Mouse (Mus musculus): ENCODE data around the gene Kcnt1. TPM values are rescaled to one million over a fixed set of nuclear protein-coding genes. Genes with fewer than 3 reads are reported as not detected.

The Kcnt1 gene
- polyA plus RNA-seq, 1 experiment from 2014 or later: 10.1 TPM

DNA sequence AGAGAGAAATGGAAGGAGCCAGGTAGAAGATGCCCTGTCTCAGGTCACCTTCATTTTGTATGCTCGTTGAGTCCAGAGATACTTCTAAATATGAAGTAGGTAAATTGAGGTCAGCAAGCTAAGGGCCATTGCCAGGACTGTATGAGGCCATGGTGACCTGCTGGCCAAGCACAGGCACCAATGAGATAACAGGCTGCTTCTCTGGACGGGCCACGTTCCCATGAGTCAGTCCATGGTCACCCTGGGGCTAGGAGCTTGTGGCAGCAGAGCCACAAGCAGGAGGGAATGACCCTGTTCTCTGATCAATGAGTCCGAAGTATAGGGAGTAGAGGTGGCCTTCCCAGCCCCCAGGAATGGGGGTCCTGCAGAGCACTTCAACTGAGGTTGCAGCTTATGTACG is 51.3 kb downstream of the Kcnt1 start:
- ATAC-seq (ENCODE audit: low FRiP score, low TSS enrichment) (no peak), DNase-seq (no peak)
- Histone ChIP-seq H3K36me3 (ENCODE audit: control insufficient read depth, insufficient read depth, low read length) (no peaks in the 10 kb centered on the region), H3K4me2 (ENCODE audit: low read length) (no peak overlapping the region), H3K9me3 (ENCODE audit: control insufficient read depth, low read length) (no peaks in the 10 kb centered on the region), H3K4me3 (replicated peaks; ENCODE audit: low read depth, low read length) (no peak overlapping the region), H3K27ac (replicated peaks; ENCODE audit: low read depth, low read length) (no peak overlapping the region), H3K9ac (replicated peaks; ENCODE audit: low read length) (no peak overlapping the region), H3K4me1 (ENCODE audit: control insufficient read depth, insufficient read depth, low read length) (no peaks in the 10 kb centered on the region), H3K27me3 (ENCODE audit: control insufficient read depth, insufficient read depth, low read length) (no peaks in the 10 kb centered on the region)
- 87% methylated on average over 5 of the region's 5 CpGs for WGBS

DNA sequence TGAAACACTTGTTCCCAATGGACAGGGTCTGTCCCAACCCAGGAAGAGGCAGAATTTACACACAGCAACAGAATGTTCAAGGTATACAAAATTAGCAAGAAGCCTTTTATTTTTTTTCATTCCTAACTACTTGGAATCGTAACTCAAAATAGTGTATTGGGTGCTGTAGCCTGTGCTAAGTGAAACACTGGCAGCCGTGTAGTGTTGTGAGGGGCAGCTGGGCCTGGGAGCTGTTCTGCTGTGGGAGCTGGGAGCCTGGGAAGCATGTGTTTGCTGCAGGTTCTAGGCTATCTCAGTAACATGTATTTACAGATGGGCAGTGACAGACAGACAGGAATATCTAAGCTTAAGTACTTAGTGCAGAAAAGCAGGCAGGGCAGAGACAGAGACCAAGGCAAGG is 54.9 kb downstream of the Kcnt1 start:
- Histone ChIP-seq H3K9me3 (ENCODE audit: control insufficient read depth, low read length) (no peaks in the 10 kb centered on the region), H3K4me3 (replicated peaks; ENCODE audit: low read depth, low read length) (no peak overlapping the region), H3K27ac (replicated peaks; ENCODE audit: low read depth, low read length) (no peak overlapping the region), H3K4me2 (ENCODE audit: low read length) (no peak overlapping the region), H3K36me3 (ENCODE audit: control insufficient read depth, insufficient read depth, low read length) (0 out of 2 replicates have a peak, but pooled peaks cover 4% of the 10 kb centered on the region), H3K9ac (replicated peaks; ENCODE audit: low read length) (no peak overlapping the region), H3K27me3 (ENCODE audit: control insufficient read depth, insufficient read depth, low read length) (no peaks in the 10 kb centered on the region), H3K4me1 (ENCODE audit: control insufficient read depth, insufficient read depth, low read length) (no peaks in the 10 kb centered on the region)
- ATAC-seq (ENCODE audit: low FRiP score, low TSS enrichment): no peak
- WGBS: 90% methylated on average over 2 of the region's 2 CpGs
- DNase-seq: no peak

DNA sequence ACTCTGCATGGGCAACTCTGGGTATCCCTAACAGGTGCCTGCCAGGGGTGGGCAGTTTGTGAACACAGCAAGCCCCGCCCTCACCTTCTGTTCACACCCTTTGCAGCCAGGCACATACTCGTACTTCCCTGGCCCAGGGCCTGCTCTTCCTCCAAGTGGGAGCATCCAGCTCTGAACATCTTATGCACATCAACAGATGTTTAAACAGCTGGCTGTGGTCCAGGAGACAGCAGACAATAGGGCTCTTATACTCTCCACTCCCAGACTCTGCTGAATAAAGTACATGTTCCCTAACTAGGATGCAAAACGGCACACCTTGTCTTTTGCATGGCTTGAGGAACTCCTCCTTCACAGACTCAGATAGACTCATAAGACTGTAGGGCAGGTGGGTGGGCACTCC is 56.4 kb downstream of the Kcnt1 start:
- H3K4me1 ChIP-seq (ENCODE audit: control insufficient read depth, insufficient read depth, low read length): no peaks in the 10 kb centered on the region
- no peaks in the 10 kb centered on the region for H3K27me3 ChIP-seq (ENCODE audit: control insufficient read depth, insufficient read depth, low read length)
- H3K36me3 ChIP-seq (ENCODE audit: control insufficient read depth, insufficient read depth, low read length): peaks cover 17% of the 10 kb centered on the region
- ATAC-seq (ENCODE audit: low FRiP score, low TSS enrichment) (no peak), DNase-seq (peak; percentile 18)
- no peaks in the 10 kb centered on the region for H3K9me3 ChIP-seq (ENCODE audit: control insufficient read depth, low read length)
- no peak overlapping the region for H3K4me2 ChIP-seq (ENCODE audit: low read length)
- no peak overlapping the region for H3K27ac ChIP-seq (replicated peaks; ENCODE audit: low read depth, low read length)
- no peak overlapping the region for H3K4me3 ChIP-seq (replicated peaks; ENCODE audit: low read depth, low read length)
- 63% methylated on average over 3 of the region's 3 CpGs for WGBS
- no peak overlapping the region for H3K9ac ChIP-seq (replicated peaks; ENCODE audit: low read length)

- Histone ChIP-seq H3K9ac (replicated peaks; ENCODE audit: low read length) (no peak overlapping the region), H3K4me2 (ENCODE audit: low read length) (no peak overlapping the region), H3K27me3 (ENCODE audit: control insufficient read depth, insufficient read depth, low read length) (no peaks in the 10 kb centered on the region), H3K36me3 (ENCODE audit: control insufficient read depth, insufficient read depth, low read length) (peaks cover 45% of the 10 kb centered on the region), H3K9me3 (ENCODE audit: control insufficient read depth, low read length) (no peaks in the 10 kb centered on the region), H3K27ac (replicated peaks; ENCODE audit: low read depth, low read length) (no peak overlapping the region), H3K4me1 (ENCODE audit: control insufficient read depth, insufficient read depth, low read length) (no peaks in the 10 kb centered on the region), H3K4me3 (replicated peaks; ENCODE audit: low read depth, low read length) (no peak overlapping the region)
- no peak for ATAC-seq (ENCODE audit: low FRiP score, low TSS enrichment)
- WGBS: 71% methylated on average over 2 of the region's 2 CpGs
- DNase-seq: no peak
These were observed 60.3 kb downstream of the Kcnt1 start for GRCm38 (mm10) chr2:25923799-25924198.

DNA sequence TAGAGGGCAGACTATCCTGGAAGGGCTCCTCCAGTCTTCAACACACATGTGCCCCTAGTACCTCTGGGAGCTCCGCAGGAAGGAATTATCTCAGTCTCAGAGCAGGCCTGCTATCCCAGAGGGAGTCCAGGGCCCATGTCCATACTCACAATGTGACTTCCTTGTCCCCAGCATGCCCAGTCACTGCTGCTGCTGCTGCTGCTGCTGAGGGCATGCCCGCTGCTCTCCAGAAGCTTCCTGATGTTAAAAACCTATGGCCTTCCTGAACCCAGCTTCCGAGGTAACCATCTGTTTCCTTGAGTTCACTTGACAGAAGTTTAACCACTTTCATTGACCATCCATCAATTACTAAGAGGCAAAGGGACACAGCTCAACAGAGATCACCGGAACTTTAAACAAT is 61.4 kb downstream of the Kcnt1 start:
- 93% methylated on average over 4 of the region's 4 CpGs for WGBS
- Histone ChIP-seq H3K4me2 (ENCODE audit: low read length) (no peak overlapping the region), H3K36me3 (ENCODE audit: control insufficient read depth, insufficient read depth, low read length) (peaks cover 54% of the 10 kb centered on the region), H3K4me3 (replicated peaks; ENCODE audit: low read depth, low read length) (no peak overlapping the region), H3K27ac (replicated peaks; ENCODE audit: low read depth, low read length) (no peak overlapping the region), H3K4me1 (ENCODE audit: control insufficient read depth, insufficient read depth, low read length) (no peaks in the 10 kb centered on the region), H3K9me3 (ENCODE audit: control insufficient read depth, low read length) (no peaks in the 10 kb centered on the region), H3K27me3 (ENCODE audit: control insufficient read depth, insufficient read depth, low read length) (no peaks in the 10 kb centered on the region), H3K9ac (replicated peaks; ENCODE audit: low read length) (no peak overlapping the region)
- ATAC-seq (ENCODE audit: low FRiP score, low TSS enrichment): no peak
- DNase-seq: no peak

DNA sequence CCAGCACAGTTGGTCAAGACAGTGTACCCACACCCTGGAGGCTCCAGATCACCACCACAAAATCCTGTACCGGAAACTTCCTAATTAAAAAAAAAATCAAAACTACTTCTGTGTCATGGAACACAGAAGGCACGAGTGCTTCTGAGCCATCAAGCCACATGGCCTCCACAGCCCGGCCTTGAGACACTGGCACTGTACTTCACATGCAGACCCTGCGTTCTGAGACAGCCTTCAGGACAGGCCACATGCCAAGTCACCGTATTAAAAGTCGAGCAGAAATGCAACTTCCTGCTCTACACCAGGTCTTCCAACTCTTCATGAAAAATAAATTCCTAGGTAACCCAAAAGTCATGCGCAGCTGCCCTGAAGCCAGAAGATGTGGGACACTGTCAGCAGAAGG is 64.3 kb downstream of the Kcnt1 start:
- DNase-seq (no peak), ATAC-seq (ENCODE audit: low FRiP score, low TSS enrichment) (no peak)
- no peak overlapping the region for H3K27ac ChIP-seq (replicated peaks; ENCODE audit: low read depth, low read length)
- H3K9ac ChIP-seq (replicated peaks; ENCODE audit: low read length): no peak overlapping the region
- H3K4me2 ChIP-seq (ENCODE audit: low read length): no peak overlapping the region
- no peaks in the 10 kb centered on the region for H3K27me3 ChIP-seq (ENCODE audit: control insufficient read depth, insufficient read depth, low read length)
- peaks cover 76% of the 10 kb centered on the region for H3K36me3 ChIP-seq (ENCODE audit: control insufficient read depth, insufficient read depth, low read length)
- no peaks in the 10 kb centered on the region for H3K4me1 ChIP-seq (ENCODE audit: control insufficient read depth, insufficient read depth, low read length)
- H3K9me3 ChIP-seq (ENCODE audit: control insufficient read depth, low read length): no peaks in the 10 kb centered on the region
- no peak overlapping the region for H3K4me3 ChIP-seq (replicated peaks; ENCODE audit: low read depth, low read length)
- WGBS: 94% methylated on average over 7 of the region's 7 CpGs

DNA sequence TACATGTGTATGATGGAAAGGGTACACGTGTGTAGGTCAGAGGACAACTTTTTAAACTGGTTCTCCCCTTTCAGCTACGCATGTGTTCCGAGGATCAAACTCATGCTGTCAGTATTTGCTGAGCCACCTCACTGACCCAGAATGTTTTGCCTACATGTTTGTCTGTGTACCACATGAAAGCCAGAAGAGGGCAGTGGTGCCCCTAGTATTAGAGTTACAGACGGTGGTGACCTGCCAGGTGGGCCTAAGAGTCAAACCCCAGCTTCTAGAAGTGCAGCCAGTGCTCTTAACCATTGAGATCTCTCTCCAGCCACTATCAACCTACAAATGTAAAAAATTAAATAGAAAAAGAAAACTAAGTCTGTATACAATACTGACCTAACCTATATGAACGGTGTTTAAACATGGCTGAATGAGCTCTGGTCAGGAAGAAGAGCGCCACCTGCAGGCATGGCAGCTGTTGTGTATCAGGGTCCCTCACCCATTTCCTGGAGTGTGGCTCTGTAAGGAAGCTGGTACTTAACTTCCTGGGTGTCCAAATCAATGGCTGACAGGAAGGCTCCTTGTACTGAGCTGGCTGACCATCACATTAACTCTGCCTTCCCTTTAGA is 67.8 kb downstream of the Kcnt1 start:
- DNase-seq: peak; percentile 54
- H3K9me3 ChIP-seq (ENCODE audit: control insufficient read depth, low read length): no peaks in the 10 kb centered on the region
- no peak overlapping the region for H3K4me3 ChIP-seq (replicated peaks; ENCODE audit: low read depth, low read length)
- peaks cover 94% of the 10 kb centered on the region for H3K36me3 ChIP-seq (ENCODE audit: control insufficient read depth, insufficient read depth, low read length)
- no peak overlapping the region for H3K27ac ChIP-seq (replicated peaks; ENCODE audit: low read depth, low read length)
- no peak overlapping the region for H3K9ac ChIP-seq (replicated peaks; ENCODE audit: low read length)
- no peaks in the 10 kb centered on the region for H3K4me1 ChIP-seq (ENCODE audit: control insufficient read depth, insufficient read depth, low read length)
- no peak for ATAC-seq (ENCODE audit: low FRiP score, low TSS enrichment)
- 85% methylated on average over 6 of the region's 6 CpGs for WGBS
- no peaks in the 10 kb centered on the region for H3K27me3 ChIP-seq (ENCODE audit: control insufficient read depth, insufficient read depth, low read length)
- no peak overlapping the region for H3K4me2 ChIP-seq (ENCODE audit: low read length)

GRCm38 (mm10) chr2:25940503-25940902 is 77.0 kb downstream of the Kcnt1 start:
- no peak for DNase-seq
- Histone ChIP-seq H3K27ac (replicated peaks; ENCODE audit: low read depth, low read length) (no peak overlapping the region), H3K4me1 (ENCODE audit: control insufficient read depth, insufficient read depth, low read length) (no peaks in the 10 kb centered on the region), H3K4me3 (replicated peaks; ENCODE audit: low read depth, low read length) (no peak overlapping the region), H3K9me3 (ENCODE audit: control insufficient read depth, low read length) (no peaks in the 10 kb centered on the region), H3K36me3 (ENCODE audit: control insufficient read depth, insufficient read depth, low read length) (peaks cover 90% of the 10 kb centered on the region), H3K9ac (replicated peaks; ENCODE audit: low read length) (no peak overlapping the region), H3K27me3 (ENCODE audit: control insufficient read depth, insufficient read depth, low read length) (no peaks in the 10 kb centered on the region), H3K4me2 (ENCODE audit: low read length) (no peak overlapping the region)
- WGBS: 94% methylated on average over 6 of the region's 6 CpGs
- no peak for ATAC-seq (ENCODE audit: low FRiP score, low TSS enrichment)

GRCm38 (mm10) chr2:25943822-25944221 is 80.3 kb downstream of the Kcnt1 start:
- 83% methylated on average over 2 of the region's 2 CpGs for WGBS
- DNase-seq (no peak), ATAC-seq (ENCODE audit: low FRiP score, low TSS enrichment) (no peak)
- no peak overlapping the region for H3K4me2 ChIP-seq (ENCODE audit: low read length)
- no peak overlapping the region for H3K4me3 ChIP-seq (replicated peaks; ENCODE audit: low read depth, low read length)
- H3K4me1 ChIP-seq (ENCODE audit: control insufficient read depth, insufficient read depth, low read length): no peaks in the 10 kb centered on the region
- no peak overlapping the region for H3K9ac ChIP-seq (replicated peaks; ENCODE audit: low read length)
- peaks cover 79% of the 10 kb centered on the region for H3K36me3 ChIP-seq (ENCODE audit: control insufficient read depth, insufficient read depth, low read length)
- no peaks in the 10 kb centered on the region for H3K27me3 ChIP-seq (ENCODE audit: control insufficient read depth, insufficient read depth, low read length)
- no peak overlapping the region for H3K27ac ChIP-seq (replicated peaks; ENCODE audit: low read depth, low read length)
- no peaks in the 10 kb centered on the region for H3K9me3 ChIP-seq (ENCODE audit: control insufficient read depth, low read length)
